Mouse (Mus musculus): ENCODE measurements around the gene Sall2.
"Not testable (repeated sequence)": the region's sequence is repeated elsewhere in the genome, so short reads cannot be mapped to it uniquely, and the experiment has no call there.

The Sall2 gene

DNA sequence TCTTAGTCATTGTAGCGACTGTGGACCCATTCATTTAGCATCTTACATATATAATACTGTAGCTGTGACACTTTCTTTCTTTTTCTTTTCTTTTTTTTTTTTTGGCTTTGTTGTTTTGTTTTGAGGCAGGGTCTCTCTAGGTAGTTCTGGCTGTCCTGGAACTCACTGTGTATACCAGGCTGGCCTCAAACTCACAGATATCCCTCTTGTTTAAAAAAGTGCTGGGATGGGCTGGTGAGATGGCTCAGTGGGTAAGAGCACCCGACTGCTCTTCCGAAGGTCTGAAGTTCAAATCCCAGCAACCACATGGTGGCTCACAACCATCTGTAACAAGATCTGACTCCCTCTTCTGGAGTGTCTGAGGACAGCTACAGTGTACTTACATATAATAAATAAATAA is 25.0 kb downstream of the Sall2 start:
- DNase-seq (ENCODE audit: low spot score in 2 of 2) = not testable (repeated sequence)

DNA sequence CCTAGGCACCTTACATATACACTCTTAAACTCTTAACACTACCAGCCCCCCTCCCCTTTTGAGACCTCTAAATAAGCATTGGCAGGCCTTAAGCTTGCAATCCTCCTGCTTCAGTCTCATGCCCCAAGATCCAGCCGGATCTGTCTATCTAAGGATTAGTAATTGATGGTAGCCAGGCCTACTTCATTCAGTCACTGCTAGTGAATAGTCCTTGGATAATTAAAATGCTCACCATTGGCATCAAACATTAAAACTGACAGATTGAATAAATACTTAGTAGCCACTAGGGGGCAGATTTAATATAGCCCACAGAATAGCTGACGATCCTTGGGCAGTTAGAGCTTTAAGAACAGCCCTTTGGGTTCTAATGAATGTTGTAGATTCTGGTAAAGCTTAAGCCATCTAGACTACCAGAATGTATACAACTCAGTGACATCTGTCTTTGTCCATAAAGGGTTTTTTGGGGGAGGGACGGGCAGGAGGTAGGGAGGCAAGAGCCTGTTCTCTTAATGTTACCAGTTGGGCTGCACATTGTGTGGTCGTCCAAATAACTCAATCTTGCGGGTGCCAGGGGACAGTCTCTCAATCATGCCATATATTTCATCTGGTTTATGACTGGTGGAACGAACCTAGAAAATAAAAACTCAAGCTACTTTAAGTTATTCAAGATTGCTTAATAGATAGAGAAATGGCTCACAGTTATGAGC is 32.9 kb downstream of the Sall2 start:
- no peak for DNase-seq (ENCODE audit: low spot score in 2 of 2)

DNA sequence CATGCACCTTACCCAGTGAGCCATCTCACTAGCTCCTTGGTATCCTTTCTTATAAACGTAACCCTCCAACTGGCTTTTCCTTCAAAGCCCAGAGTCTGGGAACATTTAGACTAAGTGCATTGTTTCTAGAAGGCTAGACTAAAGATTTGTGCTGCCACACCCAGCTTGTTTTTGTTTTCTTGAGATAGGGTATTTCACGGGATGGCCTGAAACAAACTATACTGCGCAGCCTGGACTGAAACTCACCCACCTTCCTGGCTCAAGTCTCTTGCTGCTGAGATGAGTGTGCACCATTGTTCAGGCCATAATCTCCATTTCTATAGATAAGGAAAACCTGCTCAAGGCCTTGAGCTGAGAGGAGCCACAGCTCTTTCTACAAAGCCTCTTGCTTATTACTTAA is 44.4 kb downstream of the Sall2 start:
- no peak for DNase-seq (ENCODE audit: low spot score in 2 of 2)

DNA sequence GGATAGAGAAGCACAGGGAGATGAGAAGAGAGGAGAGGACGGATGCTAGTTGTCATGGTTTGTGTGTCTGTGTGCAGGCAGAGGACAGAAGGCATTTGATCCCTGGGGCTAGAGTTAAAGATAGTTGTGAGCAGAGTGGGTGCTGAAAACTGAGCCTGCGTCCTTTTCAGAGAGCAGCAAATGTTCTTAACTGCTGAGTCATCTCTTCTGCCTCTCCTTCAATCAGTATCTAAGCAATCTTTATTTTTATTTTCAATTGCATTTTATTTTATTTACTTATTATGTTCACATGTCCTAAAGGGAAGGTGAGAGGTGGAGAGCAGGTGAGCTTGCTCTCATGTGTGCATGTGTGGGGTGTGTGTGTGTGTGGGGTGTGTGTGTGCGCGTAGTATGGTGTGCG is 44.9 kb downstream of the Sall2 start:
- DNase-seq (ENCODE audit: low spot score in 2 of 2) = no peak

DNA sequence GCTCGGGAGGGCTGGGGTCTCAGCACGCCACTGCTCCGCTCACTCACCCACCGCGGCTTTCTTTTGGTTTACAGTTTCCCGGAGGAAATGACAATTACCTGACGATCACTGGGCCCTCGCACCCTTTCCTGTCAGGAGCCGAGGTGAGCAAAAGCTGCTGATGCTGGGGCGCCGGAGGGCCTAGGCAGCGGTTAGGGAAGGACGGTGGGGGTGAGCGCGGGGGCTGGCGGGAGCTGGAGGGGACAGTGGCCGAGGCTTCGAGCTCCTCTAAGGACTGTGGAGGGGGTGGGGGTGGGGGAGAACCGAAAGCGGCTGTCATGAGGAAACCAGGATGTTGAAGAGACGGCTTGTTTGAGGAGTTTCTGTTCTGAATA is 48.8 kb downstream of the Sall2 start:
- no peak for DNase-seq (ENCODE audit: low spot score in 2 of 2)

DNA sequence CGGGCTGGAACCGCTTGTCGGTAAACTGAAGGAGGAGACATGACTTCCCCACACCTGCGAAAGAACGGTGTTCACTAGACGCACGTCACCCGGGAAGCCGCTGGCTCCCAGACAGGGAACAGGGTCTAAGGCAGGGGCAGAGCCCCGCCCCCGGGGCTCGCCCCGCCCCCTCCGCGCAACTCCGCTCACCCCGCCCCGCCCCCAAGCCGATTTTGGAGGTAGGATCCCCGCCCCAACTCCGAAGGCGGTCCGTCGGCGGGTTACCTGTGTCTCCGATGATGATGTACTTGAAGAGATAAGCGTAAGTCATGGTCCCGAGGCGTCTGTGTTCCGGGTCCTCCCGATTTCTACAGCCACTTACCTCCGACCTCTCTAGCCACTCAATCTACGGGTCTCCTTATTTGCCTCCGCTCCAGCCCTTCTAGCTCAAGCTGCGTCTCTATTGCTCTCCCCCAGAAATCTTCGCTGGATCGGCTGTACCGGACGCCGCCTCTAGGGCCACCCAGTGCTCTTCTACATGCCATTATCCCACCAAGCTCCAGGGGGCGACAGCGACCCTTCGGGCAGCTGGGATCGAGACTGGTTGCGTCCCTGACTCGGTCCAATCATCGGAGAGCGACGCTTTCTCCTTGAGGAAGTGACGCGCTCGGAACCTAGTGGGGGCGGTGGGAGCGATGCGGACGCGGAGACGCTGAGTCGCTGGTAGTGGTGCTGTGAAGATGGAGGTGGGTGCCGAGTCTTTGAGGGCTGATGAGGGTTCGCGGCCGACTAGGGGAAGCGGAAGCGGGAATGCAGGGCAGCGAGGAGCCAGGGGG is 49.4 kb downstream of the Sall2 start, which contains the start of the genes Tox4 and Rab2b:
TSS of gene Tox4 (plus strand) at position 215 of the 815 bp plus-strand sequence.
TSS of gene Rab2b (minus strand) at position 614 of the 815 bp plus-strand sequence.
- peak; percentile 98 for DNase-seq (ENCODE audit: low spot score in 2 of 2)

DNA sequence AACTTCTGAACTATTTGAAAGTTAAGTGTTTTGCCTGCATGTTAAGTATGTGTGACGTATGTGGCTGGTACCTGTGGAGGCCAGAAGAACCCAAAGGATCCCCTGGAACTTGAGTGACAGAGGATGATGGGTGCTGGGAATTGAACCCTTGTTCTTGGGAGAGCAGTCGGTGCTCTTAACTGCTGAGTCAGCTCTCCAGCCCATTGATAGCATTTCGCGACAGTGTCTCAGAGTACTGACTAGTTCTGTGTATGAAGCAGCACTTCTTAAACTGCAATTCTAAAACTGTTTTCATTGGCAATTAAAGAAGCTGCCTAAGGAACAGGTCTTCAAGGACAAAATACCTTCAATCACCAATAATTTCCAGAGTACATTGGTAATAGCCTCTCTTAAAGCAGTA is 51.4 kb downstream of the Sall2 start:
- no peak for DNase-seq (ENCODE audit: low spot score in 2 of 2)

DNA sequence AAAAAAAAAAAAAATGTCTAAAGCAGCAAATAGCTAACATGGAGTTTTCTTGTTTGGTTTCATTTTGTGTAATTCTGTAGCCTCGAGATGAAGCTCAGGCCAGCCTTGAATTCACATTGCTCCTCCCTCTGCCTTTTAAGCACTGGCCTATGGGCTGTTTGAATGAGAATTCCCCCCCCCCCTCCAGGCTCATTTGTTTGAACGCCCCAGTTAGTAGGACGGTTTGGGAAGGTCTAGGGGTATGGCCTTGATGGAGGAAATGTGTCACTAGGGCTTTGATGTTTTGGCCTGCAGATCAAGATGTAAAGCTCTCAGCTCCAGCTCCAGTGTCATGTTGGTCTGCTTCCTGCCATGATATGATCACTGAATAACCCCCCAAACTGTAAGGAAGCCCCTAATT is 55.8 kb downstream of the Sall2 start:
- no peak for DNase-seq (ENCODE audit: low spot score in 2 of 2)
